Mouse (Mus musculus) bone marrow, adult 2 months (tissue): ENCODE results near the gene Auts2.

Experiments used
- CTCF ChIP-seq: fragments of 200-500 bp; IDR thresholded peaks from 2 replicates; pipeline ENCODE4 v1.5.1; 2011; ENCODE audit warnings: low read length, control low read depth; ENCODE audit not compliant: control insufficient read depth, insufficient read depth
- POLR2A ChIP-seq: fragments of 200-500 bp; IDR thresholded peaks from 2 replicates; pipeline ENCODE4 v1.6.1; 2011; ENCODE audit warnings: low read depth, mild to moderate bottlenecking, control low read depth, low read length, borderline replicate concordance; ENCODE audit not compliant: control insufficient read depth

- TF ChIP-seq CTCF = no peak
- TF ChIP-seq POLR2A = no peak
These were observed 154.4 kb downstream of the Auts2 start for GRCm38 (mm10) chr5:132388746-132389145.
